Mouse (Mus musculus) brain, embryonic 14.5 days (tissue): ENCODE measurements at regions not wholly inside any gene's neighbourhood (a gene's known extent, or its start where the extent isn't known, plus 50 kb on each side); places are given as distances from the start of the nearest gene placed in this dataset.

Experiments used
- CTCF ChIP-seq: fragments of 200-500 bp; IDR thresholded peaks from 2 replicates; pipeline ENCODE4 v1.5.1; 2012; ENCODE audit warnings: inconsistent platforms, mild to moderate bottlenecking, moderate library complexity, borderline replicate concordance; ENCODE audit not compliant: insufficient read depth, insufficient read length; ENCODE audit errors: extremely low read depth
- POLR2A ChIP-seq: fragments of 200-500 bp; IDR thresholded peaks from 2 replicates; pipeline ENCODE4 v1.6.1; 2012; ENCODE audit warnings: mild to moderate bottlenecking, inconsistent platforms, borderline replicate concordance; ENCODE audit not compliant: poor library complexity, insufficient read depth, insufficient read length, severe bottlenecking; ENCODE audit errors: extremely low read depth

DNA sequence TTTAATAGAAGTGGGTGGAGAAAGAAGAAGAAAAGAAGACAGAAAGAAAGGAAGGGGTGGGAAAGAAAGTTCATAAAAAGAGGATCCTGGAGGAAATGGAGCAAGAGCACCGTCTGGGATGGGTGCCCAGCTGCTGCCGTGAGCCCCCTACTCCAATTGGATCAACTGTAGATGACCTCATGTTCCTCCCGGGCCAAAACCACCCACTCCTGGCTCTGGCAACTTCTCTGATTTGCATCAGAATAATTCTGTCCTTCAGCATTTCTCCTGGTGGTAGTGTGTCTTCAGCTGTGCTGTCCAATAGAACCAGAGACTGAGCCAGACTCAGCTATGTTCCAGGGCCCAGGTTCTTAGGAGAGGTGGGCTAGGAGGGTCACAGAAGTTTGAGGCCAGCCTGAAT lies 212.6 kb downstream of the Satb1 start:
- TF ChIP-seq CTCF (no peak), POLR2A (no peak)
